ENCODE assay signal across 8 mouse cellular contexts in the genomic region with DNA sequence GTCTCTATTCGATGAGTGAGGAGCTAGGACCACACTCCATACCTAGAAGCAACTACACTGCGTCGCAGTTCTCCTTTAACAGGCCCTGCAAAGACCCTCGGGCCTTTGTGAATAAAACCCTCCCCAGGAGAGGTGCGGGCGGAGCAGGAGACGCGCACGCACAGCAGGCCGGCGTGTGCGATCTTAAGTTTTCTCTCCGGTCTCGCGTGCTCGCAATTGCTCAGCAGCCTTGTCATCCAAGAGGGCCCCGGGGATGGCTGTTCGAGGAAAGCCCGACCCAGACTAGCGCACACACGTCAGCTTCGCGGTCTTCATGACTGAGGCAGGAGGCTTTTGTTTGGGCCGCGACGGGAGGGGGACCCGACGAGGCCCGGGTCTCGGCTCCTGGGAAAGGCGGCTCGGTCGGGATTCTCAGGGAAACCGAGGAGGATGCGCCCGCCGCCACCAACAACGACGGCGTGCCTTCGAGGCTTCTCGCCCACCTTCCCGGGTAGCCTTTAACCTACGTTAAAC. TPM values are rescaled to one million over a fixed set of nuclear protein-coding genes. Genes with fewer than 3 reads are reported as not detected.
A peak's percentile ranks its signal among the peaks of the same experiment; 100 is the strongest.
DNase-seq lines count a peak whose midpoint lies in the region; ATAC-seq and TF ChIP-seq lines count a peak whose summit lies in the region.

No protein-coding gene starts in this region.

- H3K79me2 ChIP-seq in macrophage (ENCODE audit: inconsistent target) = peaks cover 36% of the 10 kb centered on the region

- peak overlapping the region; percentile 79 for H3K4me2 ChIP-seq in embryonic facial prominence, embryonic 15.5 days (replicated peaks)
- H3K4me2 ChIP-seq in hindbrain, embryonic 11.5 days (replicated peaks; ENCODE audit: low read depth, low read length) = peak overlapping the region; percentile 81

- peak overlapping the region; percentile 97 for H3K27ac ChIP-seq in kidney, adult 2 months (ENCODE audit: insufficient read depth, low read depth, low read length)
- peak overlapping the region; percentile 99 for H3K27ac ChIP-seq in embryonic facial prominence, embryonic 15.5 days (replicated peaks)
- H3K27ac ChIP-seq in hindbrain, embryonic 11.5 days (ENCODE audit: low read depth, low read length) = peak overlapping the region; percentile 99
- H3K27ac ChIP-seq in macrophage = peak overlapping the region; percentile 22; the same call in 1 of the 2 replicates

- WGBS in kidney, adult 2 months = under 1% methylated on average over 44 of the region's 44 CpGs
- under 1% methylated on average over 44 of the region's 44 CpGs for WGBS in embryonic facial prominence, embryonic 15.5 days
- under 1% methylated on average over 44 of the region's 44 CpGs for WGBS in hindbrain, embryonic 11.5 days
- 4% methylated on average over 41 of the region's 44 CpGs for WGBS in macrophage (ENCODE audit: missing documents)

- TF ChIP-seq POLR2A in kidney, adult 2 months (IDR thresholded peaks at IDR 0.05; ENCODE audit: low read depth, low read length) = no peak

- no peaks in the 10 kb centered on the region for H3K9me3 ChIP-seq in embryonic facial prominence, embryonic 15.5 days (replicated peaks)
- H3K9me3 ChIP-seq in hindbrain, embryonic 11.5 days (ENCODE audit: control insufficient read depth, low read length) = no peaks in the 10 kb centered on the region

- no peaks in the 10 kb centered on the region for H3K36me3 ChIP-seq in kidney, adult 2 months (ENCODE audit: control insufficient read depth, insufficient read depth, low read length)
- no peaks in the 10 kb centered on the region for H3K36me3 ChIP-seq in embryonic facial prominence, embryonic 15.5 days
- H3K36me3 ChIP-seq in hindbrain, embryonic 11.5 days (ENCODE audit: control insufficient read depth, insufficient read depth, low read length) = no peaks in the 10 kb centered on the region
- no peaks in the 10 kb centered on the region for H3K36me3 ChIP-seq in macrophage (ENCODE audit: inconsistent target)

- DNase-seq in kidney, adult 2 months = peak; percentile 54
- DNase-seq in kidney, adult 18-20 months = no peak
- DNase-seq in T-cell, adult 2 months (ENCODE audit: low spot score) = peak; percentile 58
- DNase-seq in hindbrain, embryonic 11.5 days (ENCODE audit: low spot score) = peak; percentile 80
- DNase-seq in left cerebral cortex, adult 9 months (ENCODE audit: low spot score in 2 of 2) = peak; percentile 25 to 61
- peak; percentile 71 for DNase-seq in right cerebral cortex, postnatal 4 days

- peak; percentile 49 for ATAC-seq in embryonic facial prominence, embryonic 15.5 days (ENCODE audit: insufficient number of reproducible peaks, low FRiP score, low TSS enrichment, low read depth)
- ATAC-seq in hindbrain, embryonic 11.5 days (ENCODE audit: low FRiP score) = peak; percentile 76

- H3K4me1 ChIP-seq in kidney, adult 2 months (ENCODE audit: control insufficient read depth, insufficient read depth, low read length) = peaks cover 2% of the 10 kb centered on the region; the same call in 1 of the 2 replicates
- peaks cover 6% of the 10 kb centered on the region for H3K4me1 ChIP-seq in embryonic facial prominence, embryonic 15.5 days
- H3K4me1 ChIP-seq in hindbrain, embryonic 11.5 days (replicated peaks; ENCODE audit: control insufficient read depth, insufficient read depth, low read length) = no peaks in the 10 kb centered on the region

- peak overlapping the region; percentile 77 for H3K9ac ChIP-seq in embryonic facial prominence, embryonic 15.5 days
- peak overlapping the region; percentile 98 for H3K9ac ChIP-seq in hindbrain, embryonic 11.5 days (ENCODE audit: low read depth, low read length)

- no peak for TF ChIP-seq CTCF in kidney, adult 2 months (conservative IDR thresholded peaks at IDR 0.05; ENCODE audit: insufficient read depth, insufficient read length, low read depth, low read length)

- H3K27me3 ChIP-seq in kidney, adult 2 months (replicated peaks; ENCODE audit: control insufficient read depth, insufficient read depth, low read length) = no peaks in the 10 kb centered on the region
- no peaks in the 10 kb centered on the region for H3K27me3 ChIP-seq in embryonic facial prominence, embryonic 15.5 days
- H3K27me3 ChIP-seq in hindbrain, embryonic 11.5 days (ENCODE audit: control insufficient read depth, insufficient read depth, low read length) = no peaks in the 10 kb centered on the region

- H3K4me3 ChIP-seq in kidney, adult 2 months (ENCODE audit: insufficient read depth, low read depth, low read length) = peak overlapping the region; percentile 95
- peak overlapping the region; percentile 88 for H3K4me3 ChIP-seq in embryonic facial prominence, embryonic 15.5 days (replicated peaks)
- H3K4me3 ChIP-seq in hindbrain, embryonic 11.5 days (ENCODE audit: low read depth, low read length) = peak overlapping the region; percentile 96
- peak overlapping the region; percentile 32 for H3K4me3 ChIP-seq in macrophage (ENCODE audit: inconsistent target)

RNA-seq across cellular contexts. Expression of gene Bmpr2, which starts 0.5 kb away (rescaled TPM):
- 7.0 and 8.1 TPM in 2 replicates for polyA plus RNA-seq in kidney, adult 2 months (2012; rRNA removed)
- 8.8 and 9.9 TPM in 2 replicates for polyA plus RNA-seq in embryonic facial prominence, embryonic 15.5 days (2015; fragmentation: Nextera tagmentation; extraction: Ambion mirVana)
- polyA plus RNA-seq in hindbrain, embryonic 11.5 days (2014; fragmentation: Nextera tagmentation; extraction: Ambion mirVana) = 14.1 and 17.0 TPM in 2 replicates
- 10 to 100 TPM; 12.5 to 72.3 (median 43.5) TPM for total RNA-seq in macrophage (2018; cell fraction: chromatin; rRNA removed)
- 10 to 100 TPM; 19.5 to 62.2 (median 36.7) TPM for total RNA-seq in macrophage (2018; cell fraction: cytosol; rRNA removed)
- 10 to 100 TPM; 31.9 to 95.0 (median 55.3) TPM for total RNA-seq in macrophage (2018; cell fraction: nucleus; rRNA removed)
- polyA plus RNA-seq in macrophage (2018) = 15.9 to 19.1 TPM (median 17.9 TPM) in 3 replicates

Comparison
In these comparisons a context has a peak if more than half of its experiments do, and no peak if none do; other contexts are left out.
1. H3K27ac ChIP-seq: peak in every context shown above with its lines; median percentile 99 in embryonic facial prominence, embryonic 15.5 days; 99 in hindbrain, embryonic 11.5 days; 97 in kidney, adult 2 months; 22 in macrophage.
2. H3K4me3 ChIP-seq: peak in every context shown above with its lines; median percentile 96 in hindbrain, embryonic 11.5 days; 95 in kidney, adult 2 months; 88 in embryonic facial prominence, embryonic 15.5 days; 32 in macrophage.